Mouse (Mus musculus) cerebellum, adult 8-10 months (tissue): ENCODE data around the gene Gm17571.

Experiments used
- DNase-seq: peaks from one replicate; pipeline ENCODE4 v3.0.0; 2022

Gene Gm17571

GRCm38 (mm10) chr9:13454651-13455123, 8.1 kb upstream of the Gm17571 start:
- no peak for DNase-seq

- no peak for DNase-seq
Measured at GRCm38 (mm10) chr9:13448716-13449115, 2.2 kb upstream of the Gm17571 start.

GRCm38 (mm10) chr9:13446236-13446635, 317 bp downstream of the Gm17571 start:
- no peak for DNase-seq

GRCm38 (mm10) chr9:13443484-13444211, 2.9 kb downstream of the Gm17571 start:
- DNase-seq: no peak

GRCm38 (mm10) chr9:13442012-13442735, 4.4 kb downstream of the Gm17571 start:
- DNase-seq: no peak

- no peak for DNase-seq
Measured at GRCm38 (mm10) chr9:13440911-13441310, 5.6 kb downstream of the Gm17571 start.

GRCm38 (mm10) chr9:13433501-13434090, 13.0 kb downstream of the Gm17571 start:
- no peak for DNase-seq

GRCm38 (mm10) chr9:13431646-13432045, 14.9 kb downstream of the Gm17571 start:
- no peak for DNase-seq

- DNase-seq: no peak
Measured at GRCm38 (mm10) chr9:13430744-13431143, 15.8 kb downstream of the Gm17571 start.

GRCm38 (mm10) chr9:13430302-13430701, 16.3 kb downstream of the Gm17571 start:
- DNase-seq: no peak

- no peak for DNase-seq
Measured at GRCm38 (mm10) chr9:13429477-13430125, 17.0 kb downstream of the Gm17571 start.

- peak; percentile 28 for DNase-seq
Measured at GRCm38 (mm10) chr9:13425031-13425940, 21.3 kb downstream of the Gm17571 start.

- DNase-seq: no peak
Measured at GRCm38 (mm10) chr9:13414230-13414766, 32.3 kb downstream of the Gm17571 start.
